Mouse (Mus musculus) T-cell, adult 2 months (primary cell): Measurements from ENCODE around the gene Ccdc167.

Experiments
- DNase-seq: peaks from one replicate; pipeline ENCODE4 v3.0.0; 2022; ENCODE audit warnings: low spot score

Gene Ccdc167

GRCm38 (mm10) chr17:29716732-29717445 lies at the start of gene Ccdc167:
Gene Ccdc167, minus strand, starts transcription at chr17:29717044.
- DNase-seq, result peak; percentile 95

GRCm38 (mm10) chr17:29765380-29765779 lies 48.5 kb upstream of the Ccdc167 start:
- no peak for DNase-seq

- DNase-seq, result peak; percentile 64
These were observed 45.7 kb upstream of the Ccdc167 start for GRCm38 (mm10) chr17:29762551-29762950.

- no peak for DNase-seq
These were observed 45.1 kb upstream of the Ccdc167 start for GRCm38 (mm10) chr17:29761938-29762337.

GRCm38 (mm10) chr17:29760404-29761375 lies 43.8 kb upstream of the Ccdc167 start:
- DNase-seq, result no peak

- no peak for DNase-seq
These were observed 43.1 kb upstream of the Ccdc167 start for GRCm38 (mm10) chr17:29759963-29760362.

- DNase-seq, result no peak
These were observed 39.5 kb upstream of the Ccdc167 start for GRCm38 (mm10) chr17:29756381-29756780.

GRCm38 (mm10) chr17:29754510-29754909 lies 37.7 kb upstream of the Ccdc167 start:
- no peak for DNase-seq

GRCm38 (mm10) chr17:29747466-29747865 lies 30.6 kb upstream of the Ccdc167 start:
- DNase-seq, result no peak

GRCm38 (mm10) chr17:29737849-29738804 lies 21.3 kb upstream of the Ccdc167 start:
- DNase-seq, result no peak

GRCm38 (mm10) chr17:29736448-29737014 lies 19.7 kb upstream of the Ccdc167 start:
- no peak for DNase-seq

GRCm38 (mm10) chr17:29732522-29732921 lies 15.7 kb upstream of the Ccdc167 start:
- no peak for DNase-seq

- DNase-seq, result no peak
These were observed 15.1 kb upstream of the Ccdc167 start for GRCm38 (mm10) chr17:29731953-29732325.

- DNase-seq, result no peak
These were observed 14.6 kb upstream of the Ccdc167 start for GRCm38 (mm10) chr17:29731266-29731952.

GRCm38 (mm10) chr17:29730510-29731265 lies 13.8 kb upstream of the Ccdc167 start:
- no peak for DNase-seq

GRCm38 (mm10) chr17:29728082-29728481 lies 11.2 kb upstream of the Ccdc167 start:
- no peak for DNase-seq

- DNase-seq, result no peak
These were observed 8.3 kb upstream of the Ccdc167 start for GRCm38 (mm10) chr17:29725027-29725620.

GRCm38 (mm10) chr17:29724610-29725009 lies 7.8 kb upstream of the Ccdc167 start:
- no peak for DNase-seq

- DNase-seq, result no peak
These were observed 4.0 kb upstream of the Ccdc167 start for GRCm38 (mm10) chr17:29720755-29721365.
